Mouse (Mus musculus) liver, postnatal 0 days (tissue): ENCODE data around the gene Dclre1b.

Experiments used
- CTCF ChIP-seq: sonication (generic); IDR thresholded peaks from 2 replicates; pipeline ENCODE4 v1.5.1; 2016; ENCODE audit warnings: antibody characterized with exemption, low read depth
- EP300 ChIP-seq: IDR thresholded peaks from 2 replicates; pipeline ENCODE4 v1.6.1; 2016; ENCODE audit warnings: antibody characterized with exemption, low read depth, mild to moderate bottlenecking

GRCm38 (mm10) chr3:103801631-103802531 lies 7.4 kb downstream of the Dclre1b start:
- TF ChIP-seq CTCF, result no peak; the same call in 1 of the 2 replicates
- TF ChIP-seq EP300, result peak; percentile 79
